Mouse (Mus musculus): ENCODE results near the gene Tcea2. TPM values are rescaled to one million over a fixed set of nuclear protein-coding genes. Genes with fewer than 3 reads are reported as not detected.

Tcea2 gene
- polyA plus RNA-seq, 1 experiment from 2014 or later: 21.2 TPM

Other genes starting within 250 kb of the Tcea2 start
- 15.6 and 17.2 TPM in 2 replicates for gene Zbtb46, start 220.9 kb upstream of the Tcea2 start, polyA plus RNA-seq (2014; fragmentation: Nextera tagmentation; extraction: Ambion mirVana)
- gene Abhd16b, start 187.1 kb upstream of the Tcea2 start, polyA plus RNA-seq (2014; fragmentation: Nextera tagmentation; extraction: Ambion mirVana): 0.09 and 0.14 TPM in 2 replicates
- gene Tpd52l2, start 183.2 kb upstream of the Tcea2 start, polyA plus RNA-seq (2014; fragmentation: Nextera tagmentation; extraction: Ambion mirVana): 145 and 151 TPM in 2 replicates
- 97.1 and 104 TPM in 2 replicates for gene Dnajc5, start 159.8 kb upstream of the Tcea2 start, polyA plus RNA-seq (2014; fragmentation: Nextera tagmentation; extraction: Ambion mirVana)
- 54.1 and 57.7 TPM in 2 replicates for gene Uckl1, start 95.4 kb upstream of the Tcea2 start, polyA plus RNA-seq (2014; fragmentation: Nextera tagmentation; extraction: Ambion mirVana)
- gene Prpf6, start 88.4 kb upstream of the Tcea2 start, polyA plus RNA-seq (2014; fragmentation: Nextera tagmentation; extraction: Ambion mirVana): 66.5 and 78.1 TPM in 2 replicates
- 25.4 and 30.8 TPM in 2 replicates for gene Zfp512b, start 87.5 kb upstream of the Tcea2 start, polyA plus RNA-seq (2014; fragmentation: Nextera tagmentation; extraction: Ambion mirVana)
- 75.9 and 77.7 TPM in 2 replicates for gene Samd10, start 81.1 kb upstream of the Tcea2 start, polyA plus RNA-seq (2014; fragmentation: Nextera tagmentation; extraction: Ambion mirVana)
- gene Gm29797, start 23.3 kb upstream of the Tcea2 start, polyA plus RNA-seq (2014; fragmentation: Nextera tagmentation; extraction: Ambion mirVana): 0.35 TPM in 1 of 2 replicates, not detected in the other
- 17.0 and 17.1 TPM in 2 replicates for gene Sox18, start 8.7 kb upstream of the Tcea2 start, polyA plus RNA-seq (2014; fragmentation: Nextera tagmentation; extraction: Ambion mirVana)
- gene Rgs19, start 13.7 kb downstream of the Tcea2 start, polyA plus RNA-seq (2014; fragmentation: Nextera tagmentation; extraction: Ambion mirVana): 62.2 and 63.7 TPM in 2 replicates
- not detected in 2 replicates for gene Lkaaear1, start 18.1 kb downstream of the Tcea2 start, polyA plus RNA-seq (2014; fragmentation: Nextera tagmentation; extraction: Ambion mirVana)
- 21.6 and 24.3 TPM in 2 replicates for gene Oprl1, start 34.7 kb downstream of the Tcea2 start, polyA plus RNA-seq (2014; fragmentation: Nextera tagmentation; extraction: Ambion mirVana)
- 38.7 and 39.3 TPM in 2 replicates for gene Myt1, start 83.0 kb downstream of the Tcea2 start, polyA plus RNA-seq (2014; fragmentation: Nextera tagmentation; extraction: Ambion mirVana)
- gene Pcmtd2, start 157.5 kb downstream of the Tcea2 start, polyA plus RNA-seq (2014; fragmentation: Nextera tagmentation; extraction: Ambion mirVana): 33.8 and 34.3 TPM in 2 replicates
- gene Polr3k, start 184.0 kb downstream of the Tcea2 start, polyA plus RNA-seq (2014; fragmentation: Nextera tagmentation; extraction: Ambion mirVana): 96.5 and 97.5 TPM in 2 replicates